Mouse (Mus musculus): Measurements from ENCODE around the gene Gm10118. TPM values are rescaled to one million over a fixed set of nuclear protein-coding genes. Genes with fewer than 3 reads are reported as not detected.

Gene Gm10118
- polyA plus RNA-seq (2012; rRNA removed), result not detected in 2 replicates

GRCm38 (mm10) chr10:63927334-63927733, at the start of gene Gm10118:
Gene Gm10118 (minus strand): TSS chr10:63927434.
- no peak for DNase-seq (ENCODE audit: low read depth)

GRCm38 (mm10) chr10:63972300-63972699, 45.1 kb upstream of the Gm10118 start:
- no peak for DNase-seq (ENCODE audit: low read depth)

DNA sequence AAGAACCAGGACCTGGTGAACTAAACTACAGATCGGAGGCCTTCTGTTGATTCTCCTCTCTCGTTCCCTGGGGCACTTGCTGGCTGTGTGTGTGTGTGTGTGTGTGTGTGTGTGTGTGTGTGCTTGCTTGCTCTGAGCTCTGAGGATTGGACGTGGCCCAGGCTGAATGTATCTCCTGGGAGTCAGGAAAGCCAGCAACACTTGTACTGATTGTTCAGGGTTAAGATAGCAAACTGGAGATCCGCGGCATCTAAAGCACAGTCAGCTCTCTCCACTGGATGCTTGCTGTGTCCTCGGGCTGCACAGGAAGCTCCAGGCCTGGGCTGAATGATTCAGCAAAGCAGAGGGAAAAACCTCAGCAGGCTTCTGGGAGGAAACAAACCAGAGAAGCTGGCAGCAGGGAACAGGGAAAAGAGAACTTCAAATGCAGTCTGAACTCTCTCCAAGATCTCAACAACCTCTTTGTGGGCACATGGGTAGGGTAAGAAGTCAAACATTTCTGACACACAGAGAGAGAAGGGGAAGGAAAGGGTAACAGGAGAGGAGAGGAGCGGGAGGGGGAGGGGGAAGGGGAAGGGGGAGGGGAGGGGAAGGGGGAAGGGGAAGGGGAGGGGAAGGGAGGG, 27.2 kb upstream of the Gm10118 start:
- DNase-seq (ENCODE audit: low read depth), result no peak

DNA sequence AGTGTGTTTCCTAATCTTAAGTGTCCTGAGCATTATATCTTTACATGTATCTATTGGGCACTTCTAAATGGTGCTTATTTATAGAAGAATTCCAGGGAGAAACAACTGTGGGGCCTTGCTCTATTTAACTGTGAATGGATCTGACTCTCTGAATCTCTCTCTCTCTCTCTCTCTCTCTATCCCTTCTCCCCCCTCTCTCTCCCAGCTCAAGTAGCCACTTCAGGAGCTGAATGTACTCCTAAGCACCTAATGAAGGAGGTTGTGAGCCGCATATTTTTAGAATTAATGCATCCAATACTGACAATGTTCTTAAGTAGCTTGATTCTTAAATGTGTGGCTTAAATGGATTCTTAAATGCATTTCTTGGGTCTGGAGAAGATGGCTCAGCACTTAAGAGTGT, 24.2 kb upstream of the Gm10118 start:
- DNase-seq (ENCODE audit: low read depth), result no peak

- no peak for DNase-seq (ENCODE audit: low read depth)
These were observed 23.6 kb upstream of the Gm10118 start for GRCm38 (mm10) chr10:63950867-63951266.

- DNase-seq (ENCODE audit: low read depth), result no peak
These were observed 20.0 kb upstream of the Gm10118 start for GRCm38 (mm10) chr10:63947266-63947665.

DNA sequence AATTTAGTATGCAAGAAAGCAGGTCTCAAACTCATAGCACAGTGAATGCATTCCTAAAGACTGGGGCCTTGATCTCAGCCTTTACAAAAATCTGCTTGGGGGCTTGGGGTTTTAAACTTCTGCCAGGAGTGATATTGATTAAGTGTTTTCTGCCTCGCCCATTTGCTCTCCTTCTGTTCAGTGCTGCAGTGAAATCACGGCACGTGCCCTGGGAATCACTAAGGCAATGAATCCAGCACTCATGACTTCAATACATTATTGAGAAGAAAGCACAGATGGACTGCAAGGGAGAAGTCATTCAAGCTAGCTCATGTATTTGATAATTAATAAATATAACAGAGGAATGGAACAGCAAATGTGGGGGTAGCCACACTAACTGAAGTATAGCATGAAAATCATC, 18.3 kb upstream of the Gm10118 start:
- DNase-seq (ENCODE audit: low read depth), result no peak

- no peak for DNase-seq (ENCODE audit: low read depth)
These were observed 6.7 kb upstream of the Gm10118 start for GRCm38 (mm10) chr10:63933946-63934345.

- DNase-seq (ENCODE audit: low read depth), result no peak
These were observed 18.4 kb downstream of the Gm10118 start for GRCm38 (mm10) chr10:63908878-63909277.

DNA sequence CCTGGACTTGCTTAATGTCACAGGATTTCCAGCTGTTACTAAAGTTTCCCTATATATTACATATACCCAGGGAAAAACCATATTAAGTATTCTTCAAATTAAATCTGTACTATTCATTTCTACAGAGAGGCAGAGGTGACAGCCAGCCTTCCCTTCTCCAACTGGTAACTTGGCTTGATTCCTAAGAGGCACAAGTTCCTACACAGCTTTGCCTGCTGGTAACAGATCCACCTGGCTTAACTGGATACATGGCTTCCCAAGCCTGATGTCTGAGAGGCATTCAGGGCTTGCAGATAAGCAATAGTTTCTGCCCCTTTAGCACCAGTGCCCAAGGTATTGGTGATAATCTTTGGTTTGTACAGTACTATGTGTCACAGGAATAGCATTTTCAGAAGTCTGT, 27.3 kb downstream of the Gm10118 start:
- no peak for DNase-seq (ENCODE audit: low read depth)

DNA sequence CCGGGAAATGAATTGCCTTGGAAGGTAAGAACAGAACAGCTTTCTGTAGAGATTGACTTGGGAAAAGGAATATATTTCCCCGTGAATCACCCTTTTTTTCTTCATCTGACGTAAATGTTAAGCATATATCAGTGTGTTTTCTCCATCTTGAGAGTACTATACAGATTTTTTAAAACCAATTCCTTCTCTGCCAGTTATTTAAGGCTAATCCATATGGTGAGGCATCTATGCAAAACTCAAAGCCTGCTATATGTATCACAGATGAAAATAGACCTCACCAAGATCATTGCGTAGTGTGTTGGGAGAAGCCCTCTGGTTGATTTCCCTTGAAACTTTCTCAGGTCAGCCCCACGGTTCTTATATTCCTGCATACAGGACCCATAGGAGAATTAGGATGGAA, 32.6 kb downstream of the Gm10118 start:
- DNase-seq (ENCODE audit: low read depth), result no peak

DNA sequence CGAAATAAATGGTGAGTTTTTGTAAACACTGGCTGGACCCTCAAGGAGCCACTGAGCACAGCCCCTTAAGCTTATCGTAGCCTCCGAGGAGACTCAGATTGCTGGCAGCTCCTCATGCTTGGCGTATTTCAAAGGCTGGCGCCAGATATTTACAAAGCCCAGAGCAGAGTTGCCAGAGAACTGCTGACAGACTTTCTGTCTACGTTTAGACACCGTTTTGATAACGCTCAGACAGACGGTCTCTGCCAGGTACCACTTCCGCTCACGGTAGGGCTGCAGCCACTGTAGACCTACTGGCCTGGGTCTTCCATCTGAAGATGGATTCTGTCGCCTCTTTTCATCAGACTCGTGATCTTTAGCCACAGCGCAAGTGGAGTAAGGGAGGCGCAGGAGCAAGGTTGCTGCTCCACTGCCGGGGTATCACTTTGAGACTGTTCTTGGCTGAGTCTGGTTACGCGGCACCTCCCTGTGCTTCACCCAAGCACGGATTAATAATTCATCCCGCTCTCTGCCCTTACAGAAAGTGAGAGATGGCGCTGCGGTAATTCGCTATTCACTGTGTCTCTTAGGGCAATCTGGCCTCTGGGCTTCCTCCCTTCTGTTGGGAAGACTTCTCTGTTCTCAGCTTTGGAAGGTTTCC, 40.7 kb downstream of the Gm10118 start:
- DNase-seq (ENCODE audit: low read depth), result no peak

- no peak for DNase-seq (ENCODE audit: low read depth)
These were observed 46.8 kb downstream of the Gm10118 start for GRCm38 (mm10) chr10:63880462-63880903.

Other genes with a start within 250 kb of the Gm10118 start
- 0.65 and 1.5 TPM in 2 replicates for gene Lrrtm3, start 162.8 kb upstream of the Gm10118 start, polyA plus RNA-seq (2012; rRNA removed)